Mouse (Mus musculus): ENCODE measurements at regions not wholly inside any gene's neighbourhood (a gene's known extent, or its start where the extent isn't known, plus 50 kb on each side); places are given as distances from the start of the nearest gene placed in this dataset.

DNA sequence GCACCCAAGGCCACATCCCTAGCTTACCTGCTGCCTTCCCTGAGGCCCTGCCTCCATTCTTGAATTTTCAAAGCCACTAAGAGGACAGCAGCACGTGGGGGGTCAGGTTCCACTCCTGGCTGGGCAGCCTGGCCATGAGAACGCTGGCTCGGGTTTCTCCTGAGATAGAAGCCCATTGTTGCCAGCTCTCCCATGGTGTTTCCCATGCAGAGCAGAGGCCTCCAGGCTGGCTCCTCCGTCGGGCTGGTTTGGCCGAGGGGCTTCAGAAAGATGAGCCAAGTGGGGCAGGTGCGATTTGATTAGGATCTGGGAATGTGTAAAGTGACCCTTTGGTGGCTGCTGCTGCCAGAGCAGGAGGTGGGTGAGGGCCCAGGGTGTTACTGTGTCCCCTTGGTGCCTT, 87.8 kb upstream of the Otos start:
- peaks cover 6% of the 10 kb centered on the region for H3K4me1 ChIP-seq (ENCODE audit: control insufficient read depth, insufficient read depth, low read length)
- no peaks in the 10 kb centered on the region for H3K27me3 ChIP-seq (ENCODE audit: control insufficient read depth, insufficient read depth, low read length)
- no peak for DNase-seq (ENCODE audit: low spot score, missing footprints)
- ATAC-seq (ENCODE audit: low FRiP score), result no peak
- no peaks in the 10 kb centered on the region for H3K36me3 ChIP-seq (ENCODE audit: control insufficient read depth, insufficient read depth, low read length)
- H3K4me2 ChIP-seq, result no peak overlapping the region
- no peak overlapping the region for H3K9ac ChIP-seq (ENCODE audit: low read length)
- no peak overlapping the region for H3K4me3 ChIP-seq (ENCODE audit: low read depth, low read length)
- 55% methylated on average over 7 of the region's 7 CpGs for WGBS
- no peaks in the 10 kb centered on the region for H3K9me3 ChIP-seq (ENCODE audit: control insufficient read depth, low read length)
- H3K27ac ChIP-seq (ENCODE audit: low read depth, low read length), result no peak overlapping the region

DNA sequence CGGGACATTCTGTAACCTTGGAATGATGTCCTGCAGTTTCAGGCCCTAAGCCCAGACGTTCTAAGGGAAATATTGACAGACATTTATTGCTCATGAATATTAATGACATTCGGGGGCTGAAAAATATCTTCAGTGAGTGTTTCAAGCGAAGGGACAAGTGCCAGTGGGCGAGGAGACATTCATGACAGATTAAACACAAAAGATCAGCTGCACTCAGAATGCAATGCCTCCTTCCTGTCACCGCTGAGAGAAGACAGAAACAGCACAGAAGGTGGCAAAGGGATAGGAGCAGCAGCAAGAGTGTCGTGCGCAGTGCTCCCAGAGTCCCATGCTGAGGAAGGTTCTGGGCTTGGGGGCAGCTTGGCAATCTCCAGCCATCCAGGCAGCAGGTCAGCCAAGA, 85.1 kb upstream of the Otos start:
- Histone ChIP-seq H3K4me3 (ENCODE audit: low read depth, low read length) (no peak overlapping the region), H3K27ac (ENCODE audit: low read depth, low read length) (no peak overlapping the region), H3K4me2 (no peak overlapping the region), H3K4me1 (ENCODE audit: control insufficient read depth, insufficient read depth, low read length) (peaks cover 6% of the 10 kb centered on the region), H3K36me3 (ENCODE audit: control insufficient read depth, insufficient read depth, low read length) (no peaks in the 10 kb centered on the region), H3K27me3 (ENCODE audit: control insufficient read depth, insufficient read depth, low read length) (no peaks in the 10 kb centered on the region), H3K9ac (ENCODE audit: low read length) (no peak overlapping the region), H3K9me3 (ENCODE audit: control insufficient read depth, low read length) (no peaks in the 10 kb centered on the region)
- no peak for ATAC-seq (ENCODE audit: low FRiP score)
- DNase-seq (ENCODE audit: low spot score, missing footprints), result no peak
- 67% methylated on average over 8 of the region's 8 CpGs for WGBS

- Histone ChIP-seq H3K27me3 (ENCODE audit: control insufficient read depth, insufficient read depth, low read length) (no peaks in the 10 kb centered on the region), H3K4me3 (ENCODE audit: low read depth, low read length) (no peak overlapping the region), H3K27ac (ENCODE audit: low read depth, low read length) (no peak overlapping the region), H3K9ac (ENCODE audit: low read length) (no peak overlapping the region), H3K4me2 (no peak overlapping the region), H3K4me1 (ENCODE audit: control insufficient read depth, insufficient read depth, low read length) (no peaks in the 10 kb centered on the region), H3K9me3 (ENCODE audit: control insufficient read depth, low read length) (no peaks in the 10 kb centered on the region), H3K36me3 (ENCODE audit: control insufficient read depth, insufficient read depth, low read length) (no peaks in the 10 kb centered on the region)
- DNase-seq (ENCODE audit: low spot score, missing footprints), result no peak
- 81% methylated on average over 11 of the region's 11 CpGs for WGBS
- ATAC-seq (ENCODE audit: low FRiP score), result no peak
Observed at GRCm38 (mm10) chr1:92731353-92732282, 83.0 kb upstream of the Otos start.

- ATAC-seq (ENCODE audit: low FRiP score), result no peak
- H3K4me2 ChIP-seq, result no peak overlapping the region
- 78% methylated on average over 6 of the region's 6 CpGs for WGBS
- H3K27me3 ChIP-seq (ENCODE audit: control insufficient read depth, insufficient read depth, low read length), result no peaks in the 10 kb centered on the region
- H3K27ac ChIP-seq (ENCODE audit: low read depth, low read length), result no peak overlapping the region
- H3K4me3 ChIP-seq (ENCODE audit: low read depth, low read length), result no peak overlapping the region
- no peaks in the 10 kb centered on the region for H3K36me3 ChIP-seq (ENCODE audit: control insufficient read depth, insufficient read depth, low read length)
- no peaks in the 10 kb centered on the region for H3K9me3 ChIP-seq (ENCODE audit: control insufficient read depth, low read length)
- no peak overlapping the region for H3K9ac ChIP-seq (ENCODE audit: low read length)
- no peak for DNase-seq (ENCODE audit: low spot score, missing footprints)
- H3K4me1 ChIP-seq (ENCODE audit: control insufficient read depth, insufficient read depth, low read length), result no peaks in the 10 kb centered on the region
Observed at GRCm38 (mm10) chr1:92730576-92730975, 81.9 kb upstream of the Otos start.

DNA sequence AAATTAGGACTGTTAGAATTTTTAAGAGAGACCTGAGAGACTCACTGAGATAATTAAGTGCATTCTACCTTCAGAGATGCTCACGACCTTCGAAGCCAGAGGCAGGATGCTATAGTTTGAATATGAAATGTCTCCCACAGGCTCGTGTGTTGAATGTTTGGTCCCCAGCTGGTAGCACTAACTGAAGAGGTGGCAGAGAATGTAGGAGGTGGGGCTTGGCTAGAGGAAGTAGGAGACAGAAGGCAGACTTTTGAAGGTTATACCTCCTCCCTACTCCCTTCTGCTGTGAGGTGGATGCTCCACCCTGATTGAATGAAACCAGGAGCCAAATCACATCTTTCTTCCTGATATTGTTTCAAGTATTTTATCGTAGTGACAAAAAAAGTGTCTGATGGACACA, 79.3 kb upstream of the Otos start:
- ATAC-seq (ENCODE audit: low FRiP score) (no peak), DNase-seq (ENCODE audit: low spot score, missing footprints) (no peak)

DNA sequence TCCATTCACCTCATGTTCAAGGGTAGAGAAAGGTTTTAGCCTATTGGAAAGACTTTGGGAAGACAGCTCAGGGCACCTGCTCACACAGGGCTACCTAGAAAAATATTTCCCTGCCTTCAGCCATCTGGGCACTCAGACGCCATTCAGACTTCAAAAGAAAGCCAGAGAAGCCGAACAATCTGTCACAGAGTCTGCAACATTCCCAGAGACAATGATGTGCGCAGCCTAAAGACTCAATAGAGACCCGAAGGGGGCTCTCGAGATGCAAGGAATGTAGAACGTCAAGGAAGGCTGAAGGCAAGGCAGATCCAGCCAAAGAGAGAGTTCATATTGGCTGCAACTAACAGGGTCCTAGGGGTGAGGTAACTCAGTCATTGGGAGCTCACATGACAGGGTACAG, 78.7 kb upstream of the Otos start:
- H3K4me2 ChIP-seq, result no peak overlapping the region
- H3K9ac ChIP-seq (ENCODE audit: low read length), result no peak overlapping the region
- H3K9me3 ChIP-seq (ENCODE audit: control insufficient read depth, low read length), result no peaks in the 10 kb centered on the region
- DNase-seq (ENCODE audit: low spot score, missing footprints), result no peak
- no peaks in the 10 kb centered on the region for H3K4me1 ChIP-seq (ENCODE audit: control insufficient read depth, insufficient read depth, low read length)
- WGBS, result 66% methylated on average over 6 of the region's 6 CpGs
- no peak for ATAC-seq (ENCODE audit: low FRiP score)
- H3K27ac ChIP-seq (ENCODE audit: low read depth, low read length), result no peak overlapping the region
- no peaks in the 10 kb centered on the region for H3K27me3 ChIP-seq (ENCODE audit: control insufficient read depth, insufficient read depth, low read length)
- H3K36me3 ChIP-seq (ENCODE audit: control insufficient read depth, insufficient read depth, low read length), result no peaks in the 10 kb centered on the region
- no peak overlapping the region for H3K4me3 ChIP-seq (ENCODE audit: low read depth, low read length)

More for the DNA sequence above, 79.3 kb upstream of the Otos start:
- no peaks in the 10 kb centered on the region for H3K4me1 ChIP-seq (ENCODE audit: control insufficient read depth, insufficient read depth, low read length)
- H3K4me2 ChIP-seq, result no peak overlapping the region
- H3K9me3 ChIP-seq (ENCODE audit: control insufficient read depth, low read length), result no peaks in the 10 kb centered on the region
- no peak overlapping the region for H3K4me3 ChIP-seq (ENCODE audit: low read depth, low read length)
- 74% methylated on average over 4 of the region's 4 CpGs for WGBS
- H3K27ac ChIP-seq (ENCODE audit: low read depth, low read length), result no peak overlapping the region
- H3K9ac ChIP-seq (ENCODE audit: low read length), result no peak overlapping the region
- H3K27me3 ChIP-seq (ENCODE audit: control insufficient read depth, insufficient read depth, low read length), result no peaks in the 10 kb centered on the region
- H3K36me3 ChIP-seq (ENCODE audit: control insufficient read depth, insufficient read depth, low read length), result no peaks in the 10 kb centered on the region

DNA sequence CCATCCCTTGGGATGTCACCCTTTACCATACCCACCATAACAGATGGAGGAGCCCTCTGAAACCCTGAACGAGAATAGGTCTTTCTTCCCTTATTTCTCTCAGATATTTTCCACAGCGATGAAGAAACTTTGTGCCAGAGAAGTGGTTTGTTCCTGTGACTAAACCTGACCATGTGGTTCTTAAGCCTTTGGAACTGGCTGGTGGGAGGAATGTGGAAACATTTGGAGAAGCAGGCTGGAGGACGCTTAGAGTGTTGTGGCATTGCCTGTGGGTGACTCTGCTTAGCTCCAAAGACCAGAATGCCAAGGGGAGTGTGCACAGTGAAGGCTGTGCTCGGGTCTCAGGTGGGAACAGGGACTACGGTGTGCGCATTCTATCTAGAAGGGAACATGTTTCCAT, 77.7 kb upstream of the Otos start:
- H3K4me1 ChIP-seq (ENCODE audit: control insufficient read depth, insufficient read depth, low read length), result no peaks in the 10 kb centered on the region
- no peak overlapping the region for H3K27ac ChIP-seq (ENCODE audit: low read depth, low read length)
- H3K4me3 ChIP-seq (ENCODE audit: low read depth, low read length), result no peak overlapping the region
- H3K9ac ChIP-seq (ENCODE audit: low read length), result no peak overlapping the region
- ATAC-seq (ENCODE audit: low FRiP score), result no peak
- no peak overlapping the region for H3K4me2 ChIP-seq
- H3K27me3 ChIP-seq (ENCODE audit: control insufficient read depth, insufficient read depth, low read length), result no peaks in the 10 kb centered on the region
- WGBS, result 85% methylated on average over 6 of the region's 6 CpGs
- DNase-seq (ENCODE audit: low spot score, missing footprints), result no peak
- no peaks in the 10 kb centered on the region for H3K9me3 ChIP-seq (ENCODE audit: control insufficient read depth, low read length)
- no peaks in the 10 kb centered on the region for H3K36me3 ChIP-seq (ENCODE audit: control insufficient read depth, insufficient read depth, low read length)

GRCm38 (mm10) chr1:92724135-92724534, 75.5 kb upstream of the Otos start:
- no peak for DNase-seq (ENCODE audit: low spot score, missing footprints)
- Histone ChIP-seq H3K27me3 (ENCODE audit: control insufficient read depth, insufficient read depth, low read length) (no peaks in the 10 kb centered on the region), H3K9me3 (ENCODE audit: control insufficient read depth, low read length) (no peaks in the 10 kb centered on the region), H3K36me3 (ENCODE audit: control insufficient read depth, insufficient read depth, low read length) (no peaks in the 10 kb centered on the region), H3K4me3 (ENCODE audit: low read depth, low read length) (no peak overlapping the region), H3K9ac (ENCODE audit: low read length) (no peak overlapping the region), H3K27ac (ENCODE audit: low read depth, low read length) (no peak overlapping the region), H3K4me2 (no peak overlapping the region), H3K4me1 (ENCODE audit: control insufficient read depth, insufficient read depth, low read length) (no peaks in the 10 kb centered on the region)
- WGBS, result 88% methylated on average over 3 of the region's 3 CpGs
- ATAC-seq (ENCODE audit: low FRiP score), result no peak

GRCm38 (mm10) chr1:92720567-92720966, 71.9 kb upstream of the Otos start:
- no peak overlapping the region for H3K4me3 ChIP-seq (ENCODE audit: low read depth, low read length)
- 81% methylated on average over 10 of the region's 10 CpGs for WGBS

More at GRCm38 (mm10) chr1:92720567-92720966, 71.9 kb upstream of the Otos start:
- Histone ChIP-seq H3K27ac (ENCODE audit: low read depth, low read length) (no peak overlapping the region), H3K36me3 (ENCODE audit: control insufficient read depth, insufficient read depth, low read length) (no peaks in the 10 kb centered on the region), H3K4me2 (no peak overlapping the region), H3K9me3 (ENCODE audit: control insufficient read depth, low read length) (no peaks in the 10 kb centered on the region), H3K27me3 (ENCODE audit: control insufficient read depth, insufficient read depth, low read length) (no peaks in the 10 kb centered on the region), H3K9ac (ENCODE audit: low read length) (no peak overlapping the region), H3K4me1 (ENCODE audit: control insufficient read depth, insufficient read depth, low read length) (no peaks in the 10 kb centered on the region)
- DNase-seq (ENCODE audit: low spot score, missing footprints), result no peak
- no peak for ATAC-seq (ENCODE audit: low FRiP score)

Measured in midbrain, embryonic 11.5 days (tissue).